Mouse (Mus musculus): ENCODE results near the gene Arl10. TPM values are rescaled to one million over a fixed set of nuclear protein-coding genes. Genes with fewer than 3 reads are reported as not detected.
A peak's percentile ranks its signal among the peaks of the same experiment; 100 is the strongest.

Arl10 gene
- 9.7 and 15.7 TPM in 2 replicates for total RNA-seq (2015)
- 9.5 and 14.0 TPM in 2 replicates for total RNA-seq (2017)

GRCm38 (mm10) chr13:54574854-54575481, at the start of gene Arl10:
TSS of gene Arl10 (plus strand) at chr13:54575015.
- peak; percentile 61 for ATAC-seq (replicated peaks; ENCODE audit: poor library complexity)

- ATAC-seq (replicated peaks; ENCODE audit: poor library complexity), result no peak
These were observed 47.7 kb upstream of the Arl10 start for GRCm38 (mm10) chr13:54527140-54527539.

GRCm38 (mm10) chr13:54532134-54532533, 42.7 kb upstream of the Arl10 start:
- no peak for ATAC-seq (replicated peaks; ENCODE audit: poor library complexity)

- no peak for ATAC-seq (replicated peaks; ENCODE audit: poor library complexity)
These were observed 26.8 kb upstream of the Arl10 start for GRCm38 (mm10) chr13:54548036-54548435.

- no peak for ATAC-seq (replicated peaks; ENCODE audit: poor library complexity)
These were observed 18.6 kb upstream of the Arl10 start for GRCm38 (mm10) chr13:54556176-54556575.

- no peak for ATAC-seq (replicated peaks; ENCODE audit: poor library complexity)
These were observed 18.0 kb upstream of the Arl10 start for GRCm38 (mm10) chr13:54556796-54557195.

GRCm38 (mm10) chr13:54557652-54558051, 17.2 kb upstream of the Arl10 start:
- ATAC-seq (replicated peaks; ENCODE audit: poor library complexity), result no peak

GRCm38 (mm10) chr13:54559656-54560055, 15.2 kb upstream of the Arl10 start:
- no peak for ATAC-seq (replicated peaks; ENCODE audit: poor library complexity)

- no peak for ATAC-seq (replicated peaks; ENCODE audit: poor library complexity)
These were observed 14.2 kb upstream of the Arl10 start for GRCm38 (mm10) chr13:54560608-54561007.

GRCm38 (mm10) chr13:54562562-54562961, 12.3 kb upstream of the Arl10 start:
- ATAC-seq (replicated peaks; ENCODE audit: poor library complexity), result no peak

- no peak for ATAC-seq (replicated peaks; ENCODE audit: poor library complexity)
These were observed 10.3 kb upstream of the Arl10 start for GRCm38 (mm10) chr13:54564232-54565200.

GRCm38 (mm10) chr13:54565201-54565581, 9.6 kb upstream of the Arl10 start, which contains the start of gene 4833439L19Rik:
TSS of gene 4833439L19Rik (minus strand) at chr13:54565435.
- ATAC-seq (replicated peaks; ENCODE audit: poor library complexity), result peak; percentile 96

GRCm38 (mm10) chr13:54565594-54566345, 9.0 kb upstream of the Arl10 start:
- peak; percentile 61 for ATAC-seq (replicated peaks; ENCODE audit: poor library complexity)

GRCm38 (mm10) chr13:54568380-54568779, 6.4 kb upstream of the Arl10 start:
- ATAC-seq (replicated peaks; ENCODE audit: poor library complexity), result peak; percentile 47

GRCm38 (mm10) chr13:54569282-54569681, 5.5 kb upstream of the Arl10 start:
- ATAC-seq (replicated peaks; ENCODE audit: poor library complexity), result peak; percentile 32

- no peak for ATAC-seq (replicated peaks; ENCODE audit: poor library complexity)
These were observed 4.1 kb upstream of the Arl10 start for GRCm38 (mm10) chr13:54570736-54571135.

- ATAC-seq (replicated peaks; ENCODE audit: poor library complexity), result no peak
These were observed 3.2 kb upstream of the Arl10 start for GRCm38 (mm10) chr13:54571637-54572036.

- ATAC-seq (replicated peaks; ENCODE audit: poor library complexity), result no peak
These were observed 2.2 kb upstream of the Arl10 start for GRCm38 (mm10) chr13:54572621-54573020.

GRCm38 (mm10) chr13:54575489-54575888, 674 bp downstream of the Arl10 start:
- ATAC-seq (replicated peaks; ENCODE audit: poor library complexity), result no peak

- ATAC-seq (replicated peaks; ENCODE audit: poor library complexity), result peak; percentile 76
These were observed 3.1 kb downstream of the Arl10 start for GRCm38 (mm10) chr13:54577652-54578507.
